Mouse (Mus musculus) mature B cell (primary cell): Measurements from ENCODE around the gene Ms4a14.
"Not testable (repeated sequence)": the region's sequence is repeated elsewhere in the genome, so short reads cannot be mapped to it uniquely, and the experiment has no call there.

ENCODE experiments used
- in situ Hi-C: fragments of 300-500 bp; cut with MboI; formaldehyde crosslinking; loops from 2 replicates; pipeline ENCODE4 v1.14.3; 2019

The Ms4a14 gene

DNA sequence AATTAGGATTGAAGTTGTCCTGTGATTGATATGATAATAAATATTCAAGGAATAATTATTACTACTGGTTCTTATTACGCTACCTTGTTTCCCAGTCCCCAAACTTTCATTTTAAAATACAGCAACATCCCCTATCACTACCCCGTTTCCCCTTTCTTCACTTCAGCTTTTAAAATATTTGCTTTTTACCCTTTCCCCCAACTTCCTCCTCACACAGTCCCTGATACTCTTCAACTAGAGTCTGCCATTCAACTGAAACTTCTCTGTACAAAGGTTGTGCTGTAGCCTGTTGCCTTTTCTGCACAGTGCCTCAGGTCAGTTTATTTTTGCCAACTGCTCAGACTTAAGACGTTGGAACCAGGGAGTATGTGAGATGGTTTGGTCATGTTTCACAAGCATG lies 50.7 kb downstream of the Ms4a14 start:
- in situ Hi-C loops, result no loop called here

DNA sequence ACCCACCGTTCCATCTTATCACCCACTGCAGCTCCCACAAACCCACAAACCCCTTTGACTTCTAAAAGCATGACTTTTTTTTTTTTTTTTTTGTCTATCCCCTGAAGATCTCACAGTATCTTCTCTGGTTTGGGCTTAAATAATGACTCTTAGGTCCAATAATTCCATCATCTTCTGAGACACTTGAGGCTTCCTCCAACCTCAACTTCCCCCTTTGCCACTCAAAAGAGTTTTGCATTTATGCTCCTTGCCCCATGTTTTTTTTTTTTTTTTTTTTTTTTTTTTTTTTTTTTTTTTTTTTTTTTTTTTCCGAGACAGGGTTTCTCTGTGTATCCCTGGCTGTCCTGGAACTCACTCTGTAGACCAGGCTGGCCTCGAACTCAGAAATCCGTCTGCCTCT lies 51.3 kb downstream of the Ms4a14 start:
- in situ Hi-C loops, result not testable (repeated sequence)

DNA sequence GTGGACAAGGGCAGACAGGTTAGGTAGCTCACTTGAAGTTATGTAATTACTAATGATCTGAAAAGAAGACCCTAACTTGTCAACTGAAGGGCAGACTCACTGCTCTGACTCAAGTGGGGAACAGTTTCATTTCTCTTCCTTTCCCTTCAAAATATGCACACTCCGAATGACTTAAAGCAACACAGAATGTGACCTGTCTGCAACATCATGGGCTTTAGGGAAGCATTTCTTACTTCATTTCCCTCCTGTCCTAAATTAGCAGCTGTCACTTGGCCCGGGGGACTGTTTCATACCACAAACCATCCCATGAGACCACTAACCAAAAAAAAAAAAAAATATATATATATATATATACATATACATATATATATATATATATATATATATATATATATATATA lies 52.7 kb downstream of the Ms4a14 start:
- in situ Hi-C loops, result no loop called here
